Mouse (Mus musculus) spleen, postnatal 14 days (tissue): ENCODE data around the gene Prss58.
A peak's percentile ranks its signal among the peaks of the same experiment; 100 is the strongest.

Source experiments
- DNase-seq, 2 experiments: peaks; one replicate each; pipeline ENCODE4 v3.0.0; 2021 to 2022; ENCODE audit warnings: low spot score in 2 of 2

Gene Prss58

GRCm38 (mm10) chr6:40900287-40900686 is at the start of gene Prss58:
Gene Prss58 (minus strand): TSS chr6:40900387.
- DNase-seq, result no peak

- no peak for DNase-seq
Observed at GRCm38 (mm10) chr6:40940457-40940856, 40.3 kb upstream of the Prss58 start, which contains the start of gene 1700074P13Rik. Gene 1700074P13Rik (minus strand): TSS chr6:40940557.

- no peak for DNase-seq
Observed at GRCm38 (mm10) chr6:40919954-40920353, 19.8 kb upstream of the Prss58 start.

- DNase-seq, result no peak
Observed at GRCm38 (mm10) chr6:40894716-40895115, 5.5 kb downstream of the Prss58 start.

- peak in 1 of 2 experiments; percentile 33 for DNase-seq
Observed at GRCm38 (mm10) chr6:40893577-40893976, 6.6 kb downstream of the Prss58 start.

- no peak for DNase-seq
Observed at GRCm38 (mm10) chr6:40891754-40892153, 8.4 kb downstream of the Prss58 start.

GRCm38 (mm10) chr6:40890973-40891372 is 9.2 kb downstream of the Prss58 start:
- no peak for DNase-seq

GRCm38 (mm10) chr6:40887394-40887793 is 12.8 kb downstream of the Prss58 start, which contains the start of gene Moxd2:
Gene Moxd2 (minus strand): TSS chr6:40887494.
- DNase-seq, result no peak

- no peak for DNase-seq
Observed at GRCm38 (mm10) chr6:40845283-40845682, 54.9 kb downstream of the Prss58 start.
